ENCODE assay signal across 8 mouse cellular contexts in genomic region chr1:72210803-72211679, GRCm38 (mm10). TPM values are rescaled to one million over a fixed set of nuclear protein-coding genes. Genes with fewer than 3 reads are reported as not detected.
A peak's percentile ranks its signal among the peaks of the same experiment; 100 is the strongest.
DNase-seq lines count a peak whose midpoint lies in the region; ATAC-seq and TF ChIP-seq lines count a peak whose summit lies in the region.

No protein-coding gene starts in this region.

- H3K27me3 ChIP-seq in lung, embryonic 14.5 days (ENCODE audit: insufficient read depth, low read length), result peaks cover 5% of the 10 kb centered on the region; the same call in 1 of the 2 replicates
- H3K27me3 ChIP-seq in hindbrain, embryonic 16.5 days (replicated peaks; ENCODE audit: control insufficient read depth, insufficient read depth, low read length), result no peaks in the 10 kb centered on the region
- no peaks in the 10 kb centered on the region for H3K27me3 ChIP-seq in myocyte (ENCODE audit: control insufficient read depth, insufficient read depth, insufficient read length)

- no peak for ATAC-seq in lung, embryonic 14.5 days (ENCODE audit: insufficient read depth)
- 0 out of 2 replicates have a peak, but pooled peaks have one; percentile 8 for ATAC-seq in hindbrain, embryonic 16.5 days

- peak overlapping the region; percentile 37 for H3ac ChIP-seq in myocyte (ENCODE audit: control insufficient read depth, insufficient read length)

- peak overlapping the region; percentile 99 for H3K4me2 ChIP-seq in lung, embryonic 14.5 days
- peak overlapping the region; percentile 80 for H3K4me2 ChIP-seq in hindbrain, embryonic 16.5 days (ENCODE audit: low read length)
- H3K4me2 ChIP-seq in myocyte (ENCODE audit: low read depth), result peak overlapping the region; percentile 88

- WGBS in lung, embryonic 14.5 days, result 19% methylated on average over 17 of the region's 17 CpGs
- 22% methylated on average over 17 of the region's 17 CpGs for WGBS in lung, adult 2 months
- WGBS in hindbrain, embryonic 16.5 days, result 22% methylated on average over 17 of the region's 17 CpGs

- no peak for TF ChIP-seq CTCF in lung, embryonic 14.5 days (IDR thresholded peaks at IDR 0.05; ENCODE audit: low read depth)
- TF ChIP-seq CTCF in lung, adult 2 months (IDR thresholded peaks at IDR 0.05; ENCODE audit: insufficient read depth, low read length), result no peak

- H3K36me3 ChIP-seq in lung, embryonic 14.5 days (ENCODE audit: insufficient read depth), result no peaks in the 10 kb centered on the region
- H3K36me3 ChIP-seq in hindbrain, embryonic 16.5 days (ENCODE audit: control insufficient read depth, insufficient read depth, low read length), result no peaks in the 10 kb centered on the region
- no peaks in the 10 kb centered on the region for H3K36me3 ChIP-seq in myocyte (ENCODE audit: control insufficient read depth, insufficient read depth)

- H3K4me3 ChIP-seq in lung, embryonic 14.5 days (ENCODE audit: low read depth, low read length), result peak overlapping the region; percentile 68
- H3K4me3 ChIP-seq in lung, adult 2 months (replicated peaks; ENCODE audit: extremely low read depth, low read depth, low read length), result no peak overlapping the region
- H3K4me3 ChIP-seq in hindbrain, embryonic 16.5 days (ENCODE audit: low read length), result peak overlapping the region; percentile 66
- H3K4me3 ChIP-seq in myocyte, result peak overlapping the region; percentile 22

- H3K9me3 ChIP-seq in lung, embryonic 14.5 days (ENCODE audit: low read depth, low read length), result no peaks in the 10 kb centered on the region
- no peaks in the 10 kb centered on the region for H3K9me3 ChIP-seq in hindbrain, embryonic 16.5 days (ENCODE audit: control insufficient read depth, low read length)

- H3K9ac ChIP-seq in lung, embryonic 14.5 days, result peak overlapping the region; percentile 66; the same call in 1 of the 2 replicates
- peak overlapping the region; percentile 66 for H3K9ac ChIP-seq in hindbrain, embryonic 16.5 days (ENCODE audit: low read depth, low read length)

- DNase-seq in lung, embryonic 14.5 days, result no peak
- DNase-seq in lung, adult 2 months, result no peak
- DNase-seq in embryo, embryonic 10.5 days (ENCODE audit: low spot score), result peak; percentile 30
- DNase-seq in spleen, postnatal 14 days (ENCODE audit: low spot score in 2 of 2), result no peak
- no peak for DNase-seq in gastrocnemius, adult 18-20 months (ENCODE audit: low spot score)
- no peak for DNase-seq in lung, adult 18-20 months

- no peaks in the 10 kb centered on the region for H3K79me2 ChIP-seq in myocyte (ENCODE audit: control insufficient read depth, insufficient read depth)

- no peak overlapping the region for H3K27ac ChIP-seq in lung, embryonic 14.5 days (ENCODE audit: low read depth)
- H3K27ac ChIP-seq in hindbrain, embryonic 16.5 days (ENCODE audit: low read depth, low read length), result no peak overlapping the region

- no peaks in the 10 kb centered on the region for H3K4me1 ChIP-seq in lung, embryonic 14.5 days (ENCODE audit: insufficient read depth)
- peaks cover 5% of the 10 kb centered on the region; the same call in 1 of the 2 replicates for H3K4me1 ChIP-seq in lung, adult 2 months (ENCODE audit: control insufficient read depth, insufficient read depth, low read length)
- peaks cover 5% of the 10 kb centered on the region for H3K4me1 ChIP-seq in hindbrain, embryonic 16.5 days (ENCODE audit: control insufficient read depth, insufficient read depth, low read depth, low read length)

- no peak for TF ChIP-seq POLR2A in lung, adult 2 months (IDR thresholded peaks at IDR 0.05; ENCODE audit: borderline replicate concordance, extremely low read depth, low read depth, low read length)
- TF ChIP-seq POLR2A in myocyte (IDR thresholded peaks at IDR 0.05; ENCODE audit: insufficient read length, low read depth), result no peak

TF ChIP-seq in myocyte, 11 proteins besides CTCF, POLR2A, EP300 and RAD21:
- TF ChIP-seq POLR2AphosphoS2 (IDR thresholded peaks at IDR 0.05; ENCODE audit: insufficient read length, low read depth) (no peak), TCF3 (IDR thresholded peaks at IDR 0.05; ENCODE audit: insufficient read length, low read depth) (no peak), MYOG (IDR thresholded peaks at IDR 0.05; ENCODE audit: control insufficient read depth in 1 of 3, insufficient read depth in 1 of 3, insufficient read length in 2 of 3, low read depth in 2 of 3) (no peak), MAX (IDR thresholded peaks at IDR 0.05; ENCODE audit: low read depth) (no peak), REST (IDR thresholded peaks at IDR 0.05; ENCODE audit: insufficient read depth, insufficient read length) (no peak), SRF (IDR thresholded peaks at IDR 0.05; ENCODE audit: control insufficient read depth, insufficient read length, low read depth) (no peak), MYOD1 (IDR thresholded peaks at IDR 0.05; ENCODE audit: control insufficient read depth in 1 of 3, insufficient read length in 2 of 3, low read depth in 2 of 3) (no peak)
TF ChIP-seq in myocyte: peak in this region for 0.

RNA-seq across cellular contexts. Expression of gene Mreg, which starts 1.1 kb away (rescaled TPM):
- 1.5 and 1.8 TPM in 2 replicates for polyA plus RNA-seq in lung, embryonic 14.5 days (2014; fragmentation: Nextera tagmentation; extraction: Ambion mirVana)
- polyA plus RNA-seq in lung, adult 2 months (2012; rRNA removed), result 1.3 and 6.2 TPM in 2 replicates
- polyA plus RNA-seq in hindbrain, embryonic 16.5 days (2015; fragmentation: Nextera tagmentation; extraction: Ambion mirVana), result 2.2 and 2.7 TPM in 2 replicates
- 2.0 TPM for polyA plus RNA-seq in myocyte (2012; fragmentation: generic; extraction: Trizol)
- 10 to 100 TPM; 49.9 to 54.3 TPM for total RNA-seq in gastrocnemius, adult 18-20 months (2021)
